Mouse (Mus musculus) CD8-positive naive resting alpha-beta T cell, adult 57 days (primary cell): ENCODE measurements around the gene Klk1b24. TPM values are rescaled to one million over a fixed set of nuclear protein-coding genes. Genes with fewer than 3 reads are reported as not detected.

Source experiments
- total RNA-seq: library from RNA; stranded (reverse); gene quantifications from one replicate; pipeline ENCODE4 v1.2.4, GENCODE M21; 2023

Klk1b24 gene
- not detected for total RNA-seq

DNA sequence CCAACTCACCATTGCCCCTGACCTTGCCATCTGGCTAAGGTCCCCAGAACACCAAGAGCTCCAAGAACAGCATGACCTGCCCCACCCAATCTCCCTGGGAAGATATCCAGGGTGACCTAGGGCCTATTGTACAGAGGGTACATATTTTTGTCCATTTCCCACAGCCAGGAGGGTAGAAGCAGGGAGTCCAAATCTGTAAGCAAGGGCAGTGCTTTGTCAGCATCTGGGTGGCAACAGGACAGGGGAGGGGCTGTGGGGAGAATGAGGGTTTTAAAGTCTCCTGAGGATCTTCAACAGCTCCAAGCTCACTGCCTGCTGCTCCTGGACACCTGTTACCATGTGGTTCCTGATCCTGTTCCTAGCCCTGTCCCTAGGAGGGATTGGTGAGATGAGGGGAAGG is at the start of gene Klk1b24:
Gene Klk1b24 (plus strand): TSS at position 301 of the 400 bp plus-strand sequence.

GRCm38 (mm10) chr7:44197891-44198290 is 9.9 kb downstream of the Klk1b24 start, which contains the start of gene Klk1b3:
Klk1b3 (plus strand) TSS chr7:44198191.

DNA sequence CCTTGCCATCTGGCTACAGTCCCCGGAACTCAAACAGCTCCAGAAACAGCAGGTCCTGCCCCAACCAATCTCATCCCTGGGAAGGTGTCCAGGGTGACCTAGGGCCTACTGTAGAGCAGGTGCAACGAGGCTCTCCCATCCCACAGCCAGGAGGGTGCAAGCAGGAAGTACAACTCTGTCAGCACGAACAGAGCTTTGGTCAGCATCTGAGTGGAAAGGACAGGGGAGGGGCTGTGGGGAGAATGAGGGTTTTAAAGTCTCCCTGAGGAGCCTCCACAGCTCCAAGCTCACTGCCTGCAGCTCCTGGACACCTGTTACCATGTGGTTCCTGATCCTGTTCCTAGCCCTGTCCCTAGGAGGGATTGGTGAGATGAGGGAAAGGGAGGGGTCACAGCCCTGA is 19.1 kb downstream of the Klk1b24 start, which contains the start of gene Klk1b4:
Gene Klk1b4 (plus strand): TSS at position 301 of the 400 bp plus-strand sequence.

GRCm38 (mm10) chr7:44215645-44216044 is 27.6 kb downstream of the Klk1b24 start, which contains the start of gene Klk1b5:
Klk1b5 (plus strand) TSS chr7:44215945.

GRCm38 (mm10) chr7:44225076-44225475 is 37.0 kb downstream of the Klk1b24 start, which contains the start of gene Klk1:
Klk1 (plus strand) TSS chr7:44225360.

DNA sequence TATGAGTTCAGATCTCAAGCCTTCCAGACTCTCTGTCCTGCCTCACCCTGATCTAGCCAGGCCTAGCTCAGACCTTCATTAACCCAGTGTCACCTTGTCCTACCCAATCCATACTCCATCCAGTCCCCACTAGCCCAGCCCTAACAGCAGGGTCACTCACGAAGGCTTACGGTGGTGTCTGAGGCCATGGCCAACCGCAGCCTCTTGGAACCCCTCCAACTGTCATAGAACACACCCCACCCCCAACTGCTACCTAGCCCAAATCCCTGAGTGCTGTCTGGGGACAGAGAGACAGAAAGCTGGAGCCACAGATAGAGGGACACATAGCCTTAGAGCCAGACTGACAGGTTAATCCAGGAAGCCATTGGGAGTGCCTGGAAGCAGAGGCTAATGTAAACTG is 47.9 kb downstream of the Klk1b24 start, which contains the start of gene Gm36864:
Gene Gm36864 (plus strand): TSS at position 269 of the 400 bp plus-strand sequence.

Other genes starting within 250 kb of the Klk1b24 start
- gene Klk1b8, start 237.6 kb upstream of the Klk1b24 start, total RNA-seq, result not detected
- not detected for gene Klk1b1, start 221.5 kb upstream of the Klk1b24 start, total RNA-seq
- gene Klk1b9, start 212.2 kb upstream of the Klk1b24 start, total RNA-seq, result not detected
- not detected for gene Klk1b11, start 192.4 kb upstream of the Klk1b24 start, total RNA-seq
- gene Klk1b26, start 176.1 kb upstream of the Klk1b24 start, total RNA-seq, result not detected
- not detected for gene Klk1b27, start 135.9 kb upstream of the Klk1b24 start, total RNA-seq
- gene Klk1b21, start 85.9 kb upstream of the Klk1b24 start, total RNA-seq, result not detected
- not detected for gene Klk1b22, start 75.6 kb upstream of the Klk1b24 start, total RNA-seq
- gene Klk1b16, start 51.5 kb upstream of the Klk1b24 start, total RNA-seq, result not detected
- gene Klk1b3, start 10.0 kb downstream of the Klk1b24 start, total RNA-seq, result not detected
- gene Klk1b4, start 19.2 kb downstream of the Klk1b24 start, total RNA-seq, result not detected
- gene Klk1b5, start 27.7 kb downstream of the Klk1b24 start, total RNA-seq, result not detected
- gene Klk1, start 37.1 kb downstream of the Klk1b24 start, total RNA-seq, result not detected
- not detected for gene Gm36864, start 47.9 kb downstream of the Klk1b24 start, total RNA-seq
- gene 1700028J19Rik, start 58.5 kb downstream of the Klk1b24 start, total RNA-seq, result 1.9 TPM
- gene 2410002F23Rik, start 58.5 kb downstream of the Klk1b24 start, total RNA-seq, result 245 TPM
- not detected for gene Acp4, start 69.1 kb downstream of the Klk1b24 start, total RNA-seq
- gene Gm15517, start 73.2 kb downstream of the Klk1b24 start, total RNA-seq, result not detected
- gene Clec11a, start 118.7 kb downstream of the Klk1b24 start, total RNA-seq, result 0.89 TPM
- 2.8 TPM for gene Shank1, start 122.0 kb downstream of the Klk1b24 start, total RNA-seq
- gene Syt3, start 195.9 kb downstream of the Klk1b24 start, total RNA-seq, result not detected
- gene 1700008O03Rik, start 197.6 kb downstream of the Klk1b24 start, total RNA-seq, result not detected
- gene Lrrc4b, start 240.8 kb downstream of the Klk1b24 start, total RNA-seq, result not detected